Mouse (Mus musculus) intestine, embryonic 16.5 days (tissue): ENCODE data around the gene Cnmd. TPM values are rescaled to one million over a fixed set of nuclear protein-coding genes. Genes with fewer than 3 reads are reported as not detected.

ENCODE experiments used
- ATAC-seq: fragments of 200-750 bp; cut with Nextera tagmentation; 2 replicates; pipeline ENCODE4 v1.8.0; 2017; ENCODE audit warnings: moderate TSS enrichment, moderate library complexity
- H3K27ac ChIP-seq: fragments of 300-500 bp; sonication (generic); 2 replicates; pipeline ENCODE4 v1.5.1; 2014; ENCODE audit warnings: mild to moderate bottlenecking, low read length
- H3K27me3 ChIP-seq: fragments of 300-500 bp; sonication (generic); replicated peaks from 2 replicates; pipeline ENCODE4 v1.6.1; 2014; ENCODE audit warnings: low read length, control low read depth, mixed read lengths; ENCODE audit not compliant: control insufficient read depth, insufficient read depth
- H3K36me3 ChIP-seq: fragments of 300-500 bp; sonication (generic); 2 replicates; pipeline ENCODE4 v1.6.1; 2014; ENCODE audit warnings: low read length, control low read depth; ENCODE audit not compliant: control insufficient read depth, insufficient read depth
- H3K4me1 ChIP-seq: fragments of 300-500 bp; sonication (generic); 2 replicates; pipeline ENCODE4 v1.6.1; 2014; ENCODE audit warnings: low read length, control low read depth, mixed read lengths; ENCODE audit not compliant: control insufficient read depth, insufficient read depth
- H3K4me2 ChIP-seq: fragments of 300-500 bp; sonication (generic); 2 replicates; pipeline ENCODE4 v1.6.1; 2014; ENCODE audit warnings: low read depth, low read length, control low read depth
- H3K4me3 ChIP-seq: fragments of 300-500 bp; sonication (generic); 2 replicates; pipeline ENCODE4 v1.5.1; 2014; ENCODE audit warnings: mild to moderate bottlenecking, low read length
- H3K9ac ChIP-seq: fragments of 300-500 bp; sonication (generic); 2 replicates; pipeline ENCODE4 v1.6.1; 2014; ENCODE audit warnings: low read depth, low read length
- H3K9me3 ChIP-seq: fragments of 300-500 bp; sonication (generic); 2 replicates; pipeline ENCODE4 v1.6.1; 2016; ENCODE audit warnings: low read length, control low read depth; ENCODE audit not compliant: control insufficient read depth
- WGBS: fragments of 180-500 bp; shearing (Covaris S2); extraction: QIAGEN DNeasy Blood & Tissue Kit; methylation state at CpG from one replicate; pipeline ENCODE4 v1.1.7; 2014; 5-methylcytosine and 5-hydroxymethylcytosine counted together
- polyA plus RNA-seq: library from polyadenylated mRNA; unstranded; fragments of >200 nt; fragmentation: Nextera tagmentation; extraction: Ambion mirVana; gene quantifications from 2 replicates; pipeline ENCODE4 v1.2.1, GENCODE M21; 2015

Cnmd gene
- polyA plus RNA-seq, 1 experiment from 2014 or later, result 0.22 TPM

DNA sequence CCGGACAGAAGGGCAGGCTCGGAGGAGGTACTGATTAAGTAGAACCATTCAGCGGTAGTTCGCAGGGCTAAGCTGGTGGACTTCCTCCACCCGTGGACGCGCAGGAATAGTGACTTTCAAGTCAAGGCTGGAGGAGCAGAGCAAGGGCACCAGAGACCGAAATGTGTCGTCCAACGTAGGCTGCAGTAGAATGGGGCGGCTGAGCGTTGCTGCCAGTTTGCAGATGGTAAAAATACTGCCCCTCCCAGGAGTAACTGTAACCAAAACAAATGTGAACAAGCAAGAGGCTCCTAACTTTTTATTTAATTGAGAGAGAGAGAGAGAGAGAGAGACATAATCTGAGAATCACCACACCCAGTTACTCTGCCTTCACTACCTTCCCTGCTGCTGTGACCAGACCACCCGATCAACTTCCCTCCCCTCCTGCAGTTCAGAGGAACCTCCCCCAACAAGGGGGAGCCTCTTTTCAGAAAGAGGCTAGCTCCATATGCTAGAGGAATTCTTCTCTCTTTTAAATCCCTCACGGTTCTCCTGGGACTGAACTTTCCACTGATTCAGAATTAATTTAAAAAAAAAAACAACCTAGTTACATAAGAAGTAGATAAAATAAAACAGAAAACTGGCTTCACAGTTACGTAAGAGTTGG lies 15.3 kb upstream of the Cnmd start:
- H3K9me3 ChIP-seq, result no peaks in the 10 kb centered on the region
- no peaks in the 10 kb centered on the region for H3K27me3 ChIP-seq
- 60% methylated on average over 15 of the region's 15 CpGs for WGBS
- ATAC-seq, result no peak
- no peak overlapping the region for H3K27ac ChIP-seq
- H3K36me3 ChIP-seq, result no peaks in the 10 kb centered on the region
- no peak overlapping the region for H3K4me2 ChIP-seq
- no peaks in the 10 kb centered on the region for H3K4me1 ChIP-seq
- H3K4me3 ChIP-seq, result no peak overlapping the region
- H3K9ac ChIP-seq, result no peak overlapping the region

DNA sequence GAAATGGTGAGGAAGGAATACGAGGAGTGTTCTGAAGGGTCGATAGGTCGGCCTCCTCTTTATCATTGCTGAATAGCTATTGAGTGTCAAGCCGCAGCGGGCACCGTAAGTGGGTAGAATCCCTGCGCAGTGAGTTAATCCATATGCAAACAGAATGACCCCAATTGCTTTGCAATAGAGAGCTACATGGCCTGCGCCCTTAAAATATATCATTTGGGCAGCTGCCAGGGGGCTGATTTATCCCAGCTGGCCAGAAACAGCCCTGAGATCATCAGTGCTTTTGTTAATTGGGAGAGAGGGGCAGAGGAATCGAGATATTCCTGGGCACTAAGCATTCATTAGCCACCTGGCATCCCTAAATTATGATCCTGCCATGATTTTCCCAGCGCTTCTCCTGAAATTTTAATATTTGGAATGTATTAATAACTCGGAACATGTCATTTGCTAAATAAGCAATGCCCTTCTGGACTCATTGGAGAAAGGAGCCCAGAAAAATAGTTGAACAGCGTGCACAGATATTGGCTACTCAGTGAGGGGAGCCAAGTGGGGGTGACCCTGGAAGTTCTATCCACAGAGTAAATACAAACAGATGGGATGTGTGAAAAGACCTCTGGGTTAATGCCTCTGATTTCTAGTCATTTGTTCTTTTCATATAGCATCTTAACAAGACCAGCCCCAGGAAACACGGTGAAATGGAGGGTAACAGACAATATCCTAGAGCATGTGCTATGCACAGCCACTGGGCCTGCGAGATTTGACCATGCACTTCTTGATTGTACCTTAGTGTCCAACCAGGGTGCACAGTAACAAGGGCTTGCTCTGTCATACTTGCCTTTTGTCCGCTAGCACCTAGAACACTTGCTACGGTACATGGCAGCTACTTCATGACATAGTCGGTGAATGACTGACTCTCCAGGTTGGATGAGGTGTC lies 11.4 kb upstream of the Cnmd start:
- H3K4me1 ChIP-seq, result no peaks in the 10 kb centered on the region
- no peaks in the 10 kb centered on the region for H3K27me3 ChIP-seq
- no peak overlapping the region for H3K27ac ChIP-seq
- no peak overlapping the region for H3K4me3 ChIP-seq
- no peak for ATAC-seq
- no peaks in the 10 kb centered on the region for H3K36me3 ChIP-seq
- H3K9ac ChIP-seq, result no peak overlapping the region
- H3K9me3 ChIP-seq, result no peaks in the 10 kb centered on the region
- 56% methylated on average over 17 of the region's 17 CpGs for WGBS
- H3K4me2 ChIP-seq, result no peak overlapping the region

- no peak for ATAC-seq
- H3K27me3 ChIP-seq, result no peaks in the 10 kb centered on the region
- H3K4me1 ChIP-seq, result no peaks in the 10 kb centered on the region
- H3K9ac ChIP-seq, result no peak overlapping the region
- H3K9me3 ChIP-seq, result no peaks in the 10 kb centered on the region
- H3K4me2 ChIP-seq, result no peak overlapping the region
- H3K27ac ChIP-seq, result no peak overlapping the region
- no peak overlapping the region for H3K4me3 ChIP-seq
- WGBS, result 87% methylated on average over 5 of the region's 5 CpGs
- no peaks in the 10 kb centered on the region for H3K36me3 ChIP-seq
These were observed 10.6 kb upstream of the Cnmd start for GRCm38 (mm10) chr14:79672567-79672966.

GRCm38 (mm10) chr14:79671008-79671407 lies 9.0 kb upstream of the Cnmd start:
- Histone ChIP-seq H3K9ac (no peak overlapping the region), H3K4me2 (no peak overlapping the region), H3K27me3 (no peaks in the 10 kb centered on the region), H3K27ac (no peak overlapping the region), H3K4me1 (no peaks in the 10 kb centered on the region), H3K4me3 (no peak overlapping the region), H3K36me3 (no peaks in the 10 kb centered on the region), H3K9me3 (no peaks in the 10 kb centered on the region)
- WGBS, result 88% methylated on average over 3 of the region's 3 CpGs
- no peak for ATAC-seq

DNA sequence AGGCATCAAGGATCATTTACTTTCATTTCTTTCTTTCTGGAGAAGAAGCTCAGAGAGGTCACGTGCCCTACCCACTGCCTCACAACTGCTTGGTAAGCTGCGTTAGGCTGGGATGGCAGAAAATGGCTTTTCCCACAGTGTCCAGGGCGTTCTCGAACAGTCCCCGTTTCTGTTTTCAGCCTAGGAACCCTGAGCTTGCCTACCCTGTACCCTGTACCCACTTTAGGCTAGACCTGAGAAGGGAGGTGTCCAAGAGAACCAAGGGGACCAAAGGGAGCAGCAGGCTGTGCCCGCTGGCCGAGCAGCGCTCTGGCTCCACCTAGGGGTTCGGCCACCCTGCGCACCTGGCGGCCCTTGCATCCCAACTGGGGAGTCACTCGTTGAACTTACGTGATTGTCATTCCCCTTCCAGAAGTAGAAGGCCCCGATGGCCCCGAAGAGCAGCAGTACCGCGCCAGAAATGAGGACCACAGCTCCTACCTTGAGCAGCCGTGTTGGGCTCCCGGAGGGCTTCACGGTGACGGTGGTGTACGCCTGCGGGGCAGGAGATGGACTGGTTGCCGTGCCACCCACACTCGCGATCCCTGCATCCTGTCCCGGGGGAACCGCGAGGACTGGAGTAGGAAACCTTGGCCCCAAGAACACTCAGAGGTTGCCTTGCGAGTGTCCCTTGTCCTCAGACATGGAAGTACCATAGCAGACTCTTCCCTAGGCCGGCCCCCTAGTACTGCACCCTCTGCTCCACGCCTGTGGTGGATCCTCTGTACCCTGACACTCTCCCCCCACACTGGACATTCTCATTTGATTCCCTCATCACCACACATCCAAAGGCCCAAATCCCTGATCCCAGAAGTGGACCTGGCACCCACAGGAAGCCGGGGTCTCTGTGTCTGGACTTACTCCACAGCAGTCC lies 709 bp downstream of the Cnmd start:
- WGBS, result 16% methylated on average over 33 of the region's 33 CpGs
- Histone ChIP-seq H3K9me3 (no peaks in the 10 kb centered on the region), H3K9ac (peak overlapping the region; percentile 25; the same call in 1 of the 2 replicates), H3K27me3 (no peaks in the 10 kb centered on the region; the same call in 1 of the 2 replicates), H3K4me2 (peak overlapping the region; percentile 63), H3K4me1 (peaks cover 3% of the 10 kb centered on the region; the same call in 1 of the 2 replicates), H3K27ac (no peak overlapping the region), H3K36me3 (no peaks in the 10 kb centered on the region), H3K4me3 (peak overlapping the region; percentile 38)
- ATAC-seq, result peak; percentile 87

GRCm38 (mm10) chr14:79660467-79660866 lies 1.5 kb downstream of the Cnmd start:
- no peak overlapping the region for H3K9ac ChIP-seq
- ATAC-seq, result no peak
- H3K4me2 ChIP-seq, result no peak overlapping the region; the same call in 1 of the 2 replicates

GRCm38 (mm10) chr14:79658748-79659508 lies 3.0 kb downstream of the Cnmd start:
- Histone ChIP-seq H3K9me3 (no peaks in the 10 kb centered on the region), H3K36me3 (no peaks in the 10 kb centered on the region), H3K9ac (no peak overlapping the region), H3K4me3 (no peak overlapping the region), H3K4me2 (no peak overlapping the region), H3K27ac (no peak overlapping the region), H3K4me1 (peaks cover 3% of the 10 kb centered on the region; the same call in 1 of the 2 replicates), H3K27me3 (no peaks in the 10 kb centered on the region; the same call in 1 of the 2 replicates)
- no peak for ATAC-seq
- WGBS, result 79% methylated on average over 6 of the region's 6 CpGs

More at GRCm38 (mm10) chr14:79660467-79660866, 1.5 kb downstream of the Cnmd start:
- no peak overlapping the region for H3K27ac ChIP-seq
- no peaks in the 10 kb centered on the region for H3K36me3 ChIP-seq
- no peaks in the 10 kb centered on the region; the same call in 1 of the 2 replicates for H3K27me3 ChIP-seq
- H3K4me3 ChIP-seq, result no peak overlapping the region
- 53% methylated on average over 5 of the region's 5 CpGs for WGBS
- H3K9me3 ChIP-seq, result no peaks in the 10 kb centered on the region
- peaks cover 3% of the 10 kb centered on the region; the same call in 1 of the 2 replicates for H3K4me1 ChIP-seq

GRCm38 (mm10) chr14:79658286-79658685 lies 3.7 kb downstream of the Cnmd start:
- H3K9ac ChIP-seq, result no peak overlapping the region
- no peak overlapping the region for H3K27ac ChIP-seq
- ATAC-seq, result no peak
- no peaks in the 10 kb centered on the region for H3K36me3 ChIP-seq
- no peaks in the 10 kb centered on the region for H3K9me3 ChIP-seq
- WGBS, result 76% methylated on average over 5 of the region's 5 CpGs
- no peaks in the 10 kb centered on the region; the same call in 1 of the 2 replicates for H3K27me3 ChIP-seq
- H3K4me2 ChIP-seq, result no peak overlapping the region
- H3K4me1 ChIP-seq, result peaks cover 3% of the 10 kb centered on the region; the same call in 1 of the 2 replicates
- H3K4me3 ChIP-seq, result no peak overlapping the region
